Mouse (Mus musculus): Measurements from ENCODE around the gene Ndc80.
A peak's percentile ranks its signal among the peaks of the same experiment; 100 is the strongest.
"Not testable (repeated sequence)": the region's sequence is repeated elsewhere in the genome, so short reads cannot be mapped to it uniquely, and the experiment has no call there.

Ndc80 gene

DNA sequence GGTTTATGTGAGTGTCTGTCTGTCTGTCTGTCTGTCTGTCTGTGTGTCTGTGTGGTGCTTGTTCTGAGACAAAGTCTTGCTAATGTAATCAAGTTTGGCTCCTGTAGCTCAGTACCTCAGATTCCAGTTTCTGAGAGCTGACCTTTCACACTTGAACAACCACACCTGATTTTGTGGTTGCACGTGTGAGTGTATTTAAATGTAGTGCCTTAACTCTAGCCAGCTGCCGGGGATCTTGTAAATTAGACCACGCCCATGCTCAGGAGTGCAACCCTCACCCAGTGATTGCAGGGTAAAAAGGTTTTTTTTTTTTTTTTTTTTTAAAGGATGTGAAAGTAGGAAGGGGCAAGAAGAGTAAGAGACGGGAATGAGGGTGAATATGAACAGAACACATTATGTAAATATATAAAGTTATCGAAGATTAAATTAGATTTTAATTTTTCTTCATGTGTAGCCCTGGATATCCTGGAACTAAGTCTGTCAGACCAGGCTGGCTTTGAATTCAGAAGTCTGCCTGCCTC lies 47.2 kb downstream of the Ndc80 start:
- peak in 1 of 2 experiments; percentile 53 for DNase-seq (ENCODE audit: low spot score in 2 of 2)

DNA sequence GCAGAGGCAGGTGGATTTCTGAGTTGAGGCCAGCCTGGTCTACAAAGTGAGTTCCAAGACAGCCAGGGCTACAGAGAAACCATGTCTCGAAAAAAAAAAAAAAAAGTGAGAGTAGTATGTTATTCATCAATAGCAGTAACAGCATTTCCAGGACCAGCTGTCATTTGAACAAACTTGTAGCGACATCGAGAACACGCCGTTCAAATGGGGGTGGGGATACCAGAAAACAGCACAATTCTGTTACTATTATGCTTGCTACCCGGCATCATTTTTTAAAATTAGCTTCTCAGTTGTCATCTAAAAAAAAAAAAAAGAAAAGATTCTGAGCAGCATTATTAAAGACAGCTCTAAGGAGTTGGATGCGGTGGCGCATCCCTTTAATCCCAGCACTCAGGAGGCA lies 49.2 kb downstream of the Ndc80 start:
- no peak for DNase-seq (ENCODE audit: low spot score in 2 of 2)

DNA sequence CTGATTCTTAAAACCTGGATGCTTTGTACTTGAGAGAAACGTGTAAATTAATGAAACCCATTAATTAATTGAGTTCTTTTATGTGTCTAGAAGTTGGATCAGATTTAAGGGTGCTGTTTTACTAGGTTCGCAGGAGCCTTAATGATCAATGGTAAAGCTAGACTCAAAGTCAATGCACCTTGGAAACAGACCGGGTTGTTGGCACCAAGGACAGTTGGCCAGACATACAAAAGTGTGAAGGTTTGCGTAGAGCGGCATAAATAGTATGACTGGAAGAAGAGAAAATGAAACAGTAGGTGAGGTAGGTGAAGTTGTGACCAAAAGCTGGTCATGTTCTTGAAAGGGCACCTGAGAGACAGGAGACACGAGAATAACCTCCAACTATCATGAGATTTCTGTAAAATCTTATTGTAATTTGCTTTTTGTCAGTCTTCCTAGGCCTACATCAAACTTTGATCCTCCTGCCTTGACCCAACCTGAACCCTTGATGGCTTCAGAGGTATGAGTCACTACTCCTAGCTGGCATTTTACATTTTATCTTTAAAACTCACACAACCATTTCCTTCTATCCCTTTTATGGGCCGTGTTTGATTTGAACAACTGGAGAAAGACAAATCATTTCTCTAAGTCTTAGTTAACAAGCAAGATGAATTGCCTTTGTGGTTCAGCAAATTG lies 50.2 kb downstream of the Ndc80 start:
- DNase-seq (ENCODE audit: low spot score in 2 of 2) = no peak

GRCm38 (mm10) chr17:71475705-71476089 lies 51.0 kb downstream of the Ndc80 start:
- peak; percentile 64 to 86 for DNase-seq (ENCODE audit: low spot score in 2 of 2)

- peak; percentile 92 to 97 for DNase-seq (ENCODE audit: low spot score in 2 of 2)
Measured at GRCm38 (mm10) chr17:71474762-71475704, 51.6 kb downstream of the Ndc80 start, which contains the start of gene Smchd1. TSS of gene Smchd1 (minus strand) at chr17:71475343.

DNA sequence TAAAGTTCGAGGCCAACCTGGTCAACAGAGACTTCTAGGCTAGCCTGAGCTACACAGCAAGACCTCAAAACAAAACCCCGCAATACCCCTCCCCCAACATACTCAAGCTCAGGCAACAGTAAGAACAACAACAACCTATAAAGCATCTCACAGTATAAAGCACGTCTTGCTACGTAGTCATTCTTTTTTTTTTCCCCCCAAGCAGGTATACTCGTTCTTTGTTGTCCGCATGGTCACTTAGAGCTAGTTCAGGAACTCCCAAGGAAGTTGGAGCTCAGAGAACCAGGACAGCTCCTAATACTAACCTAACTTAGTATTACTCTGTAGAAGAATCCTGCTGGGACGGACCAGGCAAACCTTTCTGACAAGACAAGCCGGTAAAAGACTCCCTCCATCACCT lies 52.5 kb downstream of the Ndc80 start:
- no peak for DNase-seq (ENCODE audit: low spot score in 2 of 2)

- DNase-seq (ENCODE audit: low spot score in 2 of 2) = no peak
Measured at GRCm38 (mm10) chr17:71471261-71471660, 55.4 kb downstream of the Ndc80 start.

- no peak for DNase-seq (ENCODE audit: low spot score in 2 of 2)
Measured at GRCm38 (mm10) chr17:71460312-71460711, 66.3 kb downstream of the Ndc80 start.

DNA sequence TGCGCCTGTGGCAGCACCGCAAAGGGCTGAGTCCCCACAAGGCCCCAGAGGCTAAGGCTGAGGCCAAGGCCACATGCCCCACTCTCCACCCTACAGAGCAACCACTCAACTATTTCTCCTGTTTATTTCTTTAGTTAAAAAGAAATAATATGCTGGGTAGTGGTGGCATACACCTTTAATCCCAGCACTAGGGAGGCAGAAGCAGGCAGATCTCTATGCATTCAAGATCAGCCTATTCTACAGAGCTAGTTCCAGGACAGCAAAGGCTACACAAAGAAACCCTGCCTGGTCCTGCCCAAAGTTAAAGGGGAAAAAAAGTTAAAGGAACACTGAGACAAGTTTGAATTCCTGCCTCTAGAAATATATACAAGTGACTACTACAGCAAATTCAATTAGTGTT lies 66.8 kb downstream of the Ndc80 start, which contains the start of gene Gm4707:
Gm4707 (minus strand) TSS at position 101 of the 400 bp plus-strand sequence.
- no peak for DNase-seq (ENCODE audit: low spot score in 2 of 2)

- not testable (repeated sequence) for DNase-seq (ENCODE audit: low spot score in 2 of 2)
Measured at GRCm38 (mm10) chr17:71457361-71457760, 69.3 kb downstream of the Ndc80 start.
